Mouse (Mus musculus): ENCODE data around the gene Ace2.

Ace2 gene

DNA sequence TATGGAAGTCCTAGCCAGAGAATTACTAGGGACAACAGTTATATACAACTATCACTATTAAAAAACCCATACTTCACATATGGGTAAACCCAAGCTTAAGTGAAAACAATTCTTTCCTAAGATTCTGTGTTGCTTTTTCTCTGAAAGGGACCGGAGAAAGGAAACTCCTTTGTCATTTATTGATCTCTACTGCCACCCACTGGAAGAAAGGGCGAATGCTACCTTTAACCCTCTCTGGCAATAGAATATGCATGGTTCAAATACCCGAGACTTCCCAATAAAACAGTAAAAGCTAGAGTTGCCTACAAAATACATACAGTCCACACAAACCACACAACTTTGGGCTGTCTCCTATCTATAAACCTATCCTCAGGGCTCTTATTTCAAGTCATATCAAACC, 40.6 kb downstream of the Ace2 start:
- DNase-seq (ENCODE audit: low spot score in 2 of 2) = peak; percentile 45 to 71

GRCm38 (mm10) chrX:164183844-164184243, 44.7 kb downstream of the Ace2 start:
- peak; percentile 32 to 64 for DNase-seq (ENCODE audit: low spot score in 2 of 2)

DNA sequence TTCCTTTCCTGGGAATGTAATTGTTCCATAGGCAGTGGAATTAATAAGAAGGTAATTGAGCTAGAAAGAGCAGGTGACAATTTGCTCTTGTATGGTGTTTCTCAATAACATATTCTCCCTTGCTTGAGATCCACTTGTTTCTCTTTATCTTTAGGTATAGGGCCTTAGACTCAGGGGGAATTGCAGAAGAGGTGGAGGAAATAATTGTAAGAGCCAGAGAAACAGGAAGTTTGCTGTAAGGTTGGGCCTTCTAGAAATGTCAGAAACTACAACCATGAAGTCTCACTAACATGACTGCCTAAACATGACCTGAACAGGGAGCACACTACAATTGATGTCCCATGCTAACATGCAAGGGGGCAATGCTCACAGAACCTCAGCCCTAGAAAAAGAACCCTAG, 50.7 kb downstream of the Ace2 start:
- no peak for DNase-seq (ENCODE audit: low spot score in 2 of 2)

- peak in 1 of 2 experiments; percentile 21 for DNase-seq (ENCODE audit: low spot score in 2 of 2)
Observed at GRCm38 (mm10) chrX:164197679-164198078, 58.5 kb downstream of the Ace2 start.

- DNase-seq (ENCODE audit: low spot score in 2 of 2) = no peak
Observed at GRCm38 (mm10) chrX:164200547-164200946, 61.4 kb downstream of the Ace2 start.

- peak in 1 of 2 experiments; percentile 18 for DNase-seq (ENCODE audit: low spot score in 2 of 2)
Observed at GRCm38 (mm10) chrX:164221989-164222388, 82.9 kb downstream of the Ace2 start.

DNA sequence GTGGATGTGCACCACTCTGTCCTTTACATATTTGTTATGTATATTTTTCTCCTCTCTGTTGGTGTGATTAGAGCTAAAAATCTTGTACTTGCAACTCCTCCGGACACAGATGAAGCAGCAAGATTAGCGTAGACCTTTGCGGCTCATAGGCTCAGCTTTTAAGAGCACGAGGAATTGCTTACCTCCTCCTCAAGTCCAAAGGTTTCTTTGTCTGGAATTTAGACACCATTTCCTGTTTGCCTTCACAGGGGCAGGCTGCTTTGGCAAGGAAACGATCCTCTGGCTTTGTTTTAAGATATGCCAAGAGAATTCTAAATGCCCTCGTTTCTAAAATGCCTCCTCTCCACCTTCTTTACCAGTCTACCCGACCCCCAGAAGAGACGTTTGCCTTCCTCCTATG, 94.2 kb downstream of the Ace2 start:
- DNase-seq (ENCODE audit: low spot score in 2 of 2) = no peak
